ENCODE assay signal across 16 mouse cellular contexts in the genomic region with DNA sequence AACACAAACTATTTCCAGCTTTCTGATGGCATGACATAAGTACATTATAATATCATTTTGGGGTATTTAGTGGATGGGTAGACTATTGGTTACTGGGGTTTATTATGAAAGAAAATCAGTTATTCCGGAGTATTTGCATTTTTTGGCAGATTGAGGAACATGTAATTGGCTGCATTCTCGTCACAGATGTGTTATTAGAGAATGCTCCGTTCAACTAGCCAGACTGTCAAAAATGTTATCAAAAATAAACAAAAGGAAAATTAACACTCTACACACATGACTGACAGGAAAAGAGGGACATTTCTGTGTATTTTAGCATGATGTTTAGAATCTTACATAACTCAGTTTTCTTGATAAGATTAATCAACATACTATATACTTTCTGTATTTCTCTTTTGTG.
DNase-seq lines count a peak whose midpoint lies in the region; ATAC-seq and TF ChIP-seq lines count a peak whose summit lies in the region.
"Had no signal": no experiment of that assay in that cellular context is flagged by ENCODE, and none has a peak within 500 bp of the region (broad histone marks: within the 10 kb centered on the region; RNA-seq: fewer than 3 reads in every experiment).

No protein-coding gene starts in this region.

- no peaks in the 10 kb centered on the region for H3K9me3 ChIP-seq in forebrain, embryonic 14.5 days (replicated peaks; ENCODE audit: control insufficient read depth, low read length)
- H3K9me3 ChIP-seq in forebrain, postnatal 0 days (ENCODE audit: low read length), result no peaks in the 10 kb centered on the region
- H3K9me3 ChIP-seq in forebrain, embryonic 16.5 days (ENCODE audit: control insufficient read depth, low read length), result no peaks in the 10 kb centered on the region
- no peaks in the 10 kb centered on the region for H3K9me3 ChIP-seq in forebrain, embryonic 10.5 days
- H3K9me3 ChIP-seq: embryonic facial prominence, embryonic 10.5 days; embryonic facial prominence, embryonic 12.5 days had no signal

- H3K9ac ChIP-seq in forebrain, embryonic 14.5 days (ENCODE audit: low read length), result no peak overlapping the region
- no peak overlapping the region for H3K9ac ChIP-seq in forebrain, postnatal 0 days
- H3K9ac ChIP-seq in forebrain, embryonic 16.5 days (replicated peaks; ENCODE audit: low read depth, low read length), result no peak overlapping the region
- H3K9ac ChIP-seq: embryonic facial prominence, embryonic 12.5 days had no signal

- no peak overlapping the region for H3K4me3 ChIP-seq in forebrain, embryonic 14.5 days (ENCODE audit: low read depth, low read length)
- H3K4me3 ChIP-seq in forebrain, postnatal 0 days (ENCODE audit: low read depth, low read length), result no peak overlapping the region
- H3K4me3 ChIP-seq in forebrain, embryonic 16.5 days (replicated peaks; ENCODE audit: low read length), result no peak overlapping the region
- H3K4me3 ChIP-seq in forebrain, embryonic 10.5 days, result no peak overlapping the region
- H3K4me3 ChIP-seq: embryonic facial prominence, embryonic 10.5 days; embryonic facial prominence, embryonic 12.5 days had no signal

- TF ChIP-seq POLR2A in brain, embryonic 14.5 days (IDR thresholded peaks at IDR 0.05; ENCODE audit: borderline replicate concordance, extremely low read depth, insufficient read depth, insufficient read length, poor library complexity, severe bottlenecking), result no peak

- no peaks in the 10 kb centered on the region for H3K4me1 ChIP-seq in forebrain, embryonic 14.5 days (ENCODE audit: control insufficient read depth, insufficient read depth, low read length)
- no peaks in the 10 kb centered on the region for H3K4me1 ChIP-seq in forebrain, postnatal 0 days (ENCODE audit: insufficient read depth)
- no peaks in the 10 kb centered on the region for H3K4me1 ChIP-seq in forebrain, embryonic 16.5 days (replicated peaks; ENCODE audit: control insufficient read depth, insufficient read depth, low read length)
- H3K4me1 ChIP-seq in forebrain, embryonic 10.5 days, result no peaks in the 10 kb centered on the region
- H3K4me1 ChIP-seq: embryonic facial prominence, embryonic 10.5 days; embryonic facial prominence, embryonic 12.5 days had no signal

- DNase-seq in forebrain, embryonic 14.5 days (ENCODE audit: low spot score), result peak; percentile 62
- no peak for DNase-seq in forebrain, postnatal 0 days
- no peak for DNase-seq in forebrain, embryonic 10.5 days (ENCODE audit: extremely low spot score, low spot score)
- peak; percentile 74 for DNase-seq in brain, embryonic 14.5 days (ENCODE audit: low read depth)
- no peak for DNase-seq in urinary bladder, postnatal 10 days (ENCODE audit: low spot score)
- DNase-seq: adrenal gland, adult 2 months; adrenal gland, postnatal 10 days; adrenal gland, postnatal 25 days; cerebellum, adult 11-12 months; cerebellum, adult 2 months; cerebellum, adult 9-10 months; cerebellum, postnatal 10 days; cerebellum, postnatal 25 days had no signal

- TF ChIP-seq CTCF in forebrain, postnatal 0 days (IDR thresholded peaks at IDR 0.05; ENCODE audit: low read depth), result no peak
- TF ChIP-seq CTCF in brain, embryonic 14.5 days (IDR thresholded peaks at IDR 0.05; ENCODE audit: borderline replicate concordance, extremely low read depth, insufficient read depth, insufficient read length), result no peak

- H3K27ac ChIP-seq in forebrain, embryonic 14.5 days (ENCODE audit: low read depth, low read length), result no peak overlapping the region
- H3K27ac ChIP-seq in forebrain, postnatal 0 days (ENCODE audit: low read depth, low read length), result no peak overlapping the region
- H3K27ac ChIP-seq in forebrain, embryonic 16.5 days (ENCODE audit: low read length), result no peak overlapping the region
- no peak overlapping the region for H3K27ac ChIP-seq in forebrain, embryonic 10.5 days
- H3K27ac ChIP-seq: embryonic facial prominence, embryonic 10.5 days; embryonic facial prominence, embryonic 12.5 days had no signal

- no peaks in the 10 kb centered on the region for H3K36me3 ChIP-seq in forebrain, embryonic 14.5 days (ENCODE audit: control insufficient read depth, insufficient read depth, low read length)
- H3K36me3 ChIP-seq in forebrain, postnatal 0 days (ENCODE audit: insufficient read depth), result no peaks in the 10 kb centered on the region
- no peaks in the 10 kb centered on the region for H3K36me3 ChIP-seq in forebrain, embryonic 16.5 days (ENCODE audit: control insufficient read depth, insufficient read depth)
- H3K36me3 ChIP-seq in forebrain, embryonic 10.5 days (replicated peaks), result no peaks in the 10 kb centered on the region
- H3K36me3 ChIP-seq: embryonic facial prominence, embryonic 10.5 days; embryonic facial prominence, embryonic 12.5 days had no signal

- 50% methylated on average over 3 of the region's 3 CpGs for WGBS in forebrain, embryonic 14.5 days
- 28% methylated on average over 3 of the region's 3 CpGs for WGBS in forebrain, postnatal 0 days
- 39% methylated on average over 3 of the region's 3 CpGs for WGBS in forebrain, embryonic 16.5 days
- 87% methylated on average over 3 of the region's 3 CpGs for WGBS in forebrain, embryonic 10.5 days

- H3K27me3 ChIP-seq in forebrain, embryonic 14.5 days (replicated peaks; ENCODE audit: control insufficient read depth, insufficient read depth, low read length), result no peaks in the 10 kb centered on the region
- no peaks in the 10 kb centered on the region for H3K27me3 ChIP-seq in forebrain, postnatal 0 days (ENCODE audit: insufficient read depth, low read length)
- H3K27me3 ChIP-seq in forebrain, embryonic 16.5 days (replicated peaks; ENCODE audit: control insufficient read depth, insufficient read depth, low read length), result no peaks in the 10 kb centered on the region
- no peaks in the 10 kb centered on the region for H3K27me3 ChIP-seq in forebrain, embryonic 10.5 days (ENCODE audit: poor library complexity, severe bottlenecking)
- H3K27me3 ChIP-seq: embryonic facial prominence, embryonic 12.5 days had no signal

- no peak overlapping the region for H3K4me2 ChIP-seq in forebrain, embryonic 14.5 days (ENCODE audit: low read length)
- H3K4me2 ChIP-seq in forebrain, postnatal 0 days (ENCODE audit: low read depth), result no peak overlapping the region
- no peak overlapping the region for H3K4me2 ChIP-seq in forebrain, embryonic 16.5 days (ENCODE audit: low read length)
- H3K4me2 ChIP-seq: embryonic facial prominence, embryonic 12.5 days had no signal

- ATAC-seq in forebrain, embryonic 14.5 days, result peak; percentile 60; the same call in 1 of the 2 replicates
- ATAC-seq in forebrain, postnatal 0 days, result no peak
- ATAC-seq in forebrain, embryonic 16.5 days, result peak; percentile 71

Comparison
In these comparisons a context has a peak if more than half of its experiments do, and no peak if none do; other contexts are left out.
1. DNase-seq: peak in forebrain, embryonic 14.5 days (single experiment) and brain, embryonic 14.5 days (single experiment); none in forebrain, postnatal 0 days (single experiment), forebrain, embryonic 10.5 days (single experiment) and urinary bladder, postnatal 10 days (single experiment).